Mouse (Mus musculus) heart, postnatal 25 days (tissue): ENCODE measurements at regions not wholly inside any gene's neighbourhood (a gene's known extent, or its start where the extent isn't known, plus 50 kb on each side); places are given as distances from the start of the nearest gene placed in this dataset.

Experiments used
- DNase-seq: peaks from one replicate; pipeline ENCODE4 v3.0.0; 2022; ENCODE audit warnings: low spot score
- intact Hi-C: fragments of 180-260 bp; cut with DNase I; formaldehyde crosslinking; loops from one replicate; pipeline ENCODE4 v1.15.1; 2025

DNA sequence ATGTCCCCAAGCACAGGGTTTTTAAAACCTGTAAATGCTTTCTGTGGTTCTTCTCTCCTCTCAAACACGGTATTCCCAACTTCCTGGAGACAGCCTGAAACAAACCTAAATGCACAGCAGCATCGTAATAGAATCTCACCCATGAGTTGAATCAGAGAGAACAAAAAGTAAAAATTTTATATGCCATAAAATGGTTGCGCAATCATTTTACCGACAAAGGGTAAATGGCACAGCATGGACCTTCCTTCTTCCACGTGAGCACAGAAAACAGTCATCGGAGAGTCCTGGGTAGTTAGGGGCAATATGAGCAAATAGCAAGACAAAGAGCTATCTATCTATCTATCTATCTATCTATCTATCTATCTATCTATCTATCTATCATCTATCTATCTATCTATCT lies 79.3 kb upstream of the Plcb4 start:
- no peak for DNase-seq
- intact Hi-C loops = loop anchor here (5.0 kb wide), 1 partner anchor 78 kb away; the partner anchor contains the start of gene Plcb4

DNA sequence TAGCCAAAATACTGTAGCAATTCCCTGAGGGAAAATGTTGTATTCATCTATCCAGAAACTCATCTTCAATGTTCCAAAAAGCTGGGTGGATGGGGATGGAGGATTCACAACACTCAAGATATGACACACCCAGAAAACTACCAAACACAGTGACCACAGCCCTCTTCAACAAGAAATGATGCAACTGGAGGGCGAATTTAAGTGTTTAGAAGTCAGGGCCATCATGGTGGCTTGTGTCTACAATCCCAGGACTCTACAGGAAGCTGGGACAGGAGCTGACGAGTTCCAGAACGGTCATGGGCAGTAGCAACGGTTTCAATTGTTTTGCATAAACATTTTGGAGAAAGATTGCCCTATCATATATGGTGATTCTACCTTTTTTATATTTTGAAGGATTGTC lies 78.8 kb upstream of the Plcb4 start:
- intact Hi-C loops = no loop called here
- no peak for DNase-seq

DNA sequence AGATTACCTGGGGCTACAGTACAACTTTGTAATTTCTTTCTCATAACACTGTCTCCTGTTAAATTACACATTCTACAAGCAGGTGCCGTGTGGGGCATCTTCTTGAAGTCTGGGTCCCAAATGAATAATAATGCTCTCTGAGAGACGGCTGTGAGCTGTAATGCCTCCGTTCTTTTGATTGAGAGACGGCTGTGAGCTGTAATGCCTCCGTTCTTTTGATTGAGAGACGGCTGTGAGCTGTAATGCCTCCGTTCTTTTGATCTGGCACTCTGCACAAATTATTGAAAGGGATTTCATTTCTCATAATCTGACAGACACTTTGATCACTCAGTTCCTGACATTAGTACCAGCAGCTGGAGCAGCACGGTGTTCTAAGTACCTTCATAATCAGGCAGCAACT lies 76.5 kb upstream of the Plcb4 start:
- intact Hi-C loops = no loop called here
- DNase-seq = no peak

DNA sequence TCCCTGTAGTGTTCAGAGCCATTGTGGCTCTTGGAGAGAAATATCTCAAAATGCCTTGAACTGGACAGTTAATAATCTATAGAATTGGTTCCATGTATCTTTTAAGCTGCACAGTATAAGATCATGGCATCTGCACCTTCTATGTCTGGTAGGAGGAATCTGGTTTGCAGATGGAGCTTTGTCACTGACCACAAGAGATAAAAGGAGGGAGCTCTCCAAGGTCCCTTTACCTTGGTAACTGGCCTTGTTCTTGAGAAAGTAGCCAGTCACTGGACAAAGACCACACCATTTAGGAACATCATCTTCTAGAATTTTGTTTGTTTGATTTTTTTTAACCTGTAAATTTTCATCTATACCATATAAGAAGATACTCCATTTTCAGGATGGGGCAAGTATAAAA lies 52.5 kb upstream of the Plcb4 start:
- intact Hi-C loops = no loop called here

More for the DNA sequence above, 52.5 kb upstream of the Plcb4 start:
- no peak for DNase-seq
